Mouse (Mus musculus) liver, postnatal 0 days (tissue): ENCODE results near the gene Tfb1m.

ENCODE experiments used
- CTCF ChIP-seq: sonication (generic); IDR thresholded peaks from 2 replicates; pipeline ENCODE4 v1.5.1; 2016; ENCODE audit warnings: antibody characterized with exemption, low read depth
- EP300 ChIP-seq: IDR thresholded peaks from 2 replicates; pipeline ENCODE4 v1.6.1; 2016; ENCODE audit warnings: antibody characterized with exemption, low read depth, mild to moderate bottlenecking

- TF ChIP-seq CTCF: no peak
- TF ChIP-seq EP300: no peak
These were observed 9.9 kb downstream of the Tfb1m start for GRCm38 (mm10) chr17:3547725-3548124.
